Mouse (Mus musculus) liver, postnatal 0 days (tissue): ENCODE data around the gene Phf23.

Experiments
- CTCF ChIP-seq: sonication (generic); IDR thresholded peaks from 2 replicates; pipeline ENCODE4 v1.5.1; 2016; ENCODE audit warnings: antibody characterized with exemption, low read depth
- EP300 ChIP-seq: IDR thresholded peaks from 2 replicates; pipeline ENCODE4 v1.6.1; 2016; ENCODE audit warnings: antibody characterized with exemption, low read depth, mild to moderate bottlenecking

- TF ChIP-seq CTCF (no peak), EP300 (no peak)
These were observed 33.7 kb downstream of the Phf23 start for GRCm38 (mm10) chr11:70029130-70029801.
